Mouse (Mus musculus) C2C12 (cell line): ENCODE results near the gene Sap30bp.

Experiments used
- CTCF ChIP-seq: IDR thresholded peaks from one replicate; pipeline ENCODE4 v1.5.1; 2011; ENCODE audit not compliant: control insufficient read depth, insufficient read depth, insufficient read length
- FOSL1 ChIP-seq: IDR thresholded peaks from one replicate; pipeline ENCODE4 v1.8.0; 2011; ENCODE audit warnings: mild to moderate bottlenecking, low read length; ENCODE audit not compliant: poor library complexity, insufficient read depth, severe bottlenecking
- MAX ChIP-seq: IDR thresholded peaks from one replicate; pipeline ENCODE4 v1.6.1; 2011; ENCODE audit warnings: mild to moderate bottlenecking, control low read depth

- no peak for TF ChIP-seq CTCF
- no peak for TF ChIP-seq MAX
- no peak for TF ChIP-seq FOSL1
Observed at GRCm38 (mm10) chr11:115900561-115901337, 32.3 kb upstream of the Sap30bp start.
